Mouse (Mus musculus) v-Abl transformed pro-B cells (cell line): ENCODE data around the gene Paqr5.

Experiments used
- in situ Hi-C, 2 experiments: fragments of 400-800 bp; cut with MboI; formaldehyde crosslinking; loops; one replicate each; pipeline ENCODE4 v1.15.1; 2025; ENCODE audit not compliant: unreplicated experiment in 2 of 2

The Paqr5 gene

DNA sequence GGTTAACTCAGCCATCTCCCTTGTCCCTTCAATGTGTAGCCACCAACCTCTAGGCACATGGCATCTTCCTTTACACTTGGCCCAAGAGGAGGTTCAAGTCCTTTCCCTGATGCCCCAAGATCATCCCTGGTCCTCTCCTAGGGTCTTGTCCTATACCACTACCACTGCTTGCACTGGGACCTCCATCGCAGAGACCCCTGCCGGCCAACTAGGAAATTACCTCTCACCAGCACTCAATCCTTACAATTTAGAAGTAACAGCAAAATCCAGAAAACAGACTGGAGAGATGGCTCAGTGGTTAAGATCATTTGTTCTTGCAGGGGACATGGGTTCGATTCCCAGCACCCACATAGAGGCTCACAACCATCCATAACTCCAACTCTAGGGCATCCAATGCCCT is 11.2 kb downstream of the Paqr5 start:
- in situ Hi-C loops, result no loop called here

DNA sequence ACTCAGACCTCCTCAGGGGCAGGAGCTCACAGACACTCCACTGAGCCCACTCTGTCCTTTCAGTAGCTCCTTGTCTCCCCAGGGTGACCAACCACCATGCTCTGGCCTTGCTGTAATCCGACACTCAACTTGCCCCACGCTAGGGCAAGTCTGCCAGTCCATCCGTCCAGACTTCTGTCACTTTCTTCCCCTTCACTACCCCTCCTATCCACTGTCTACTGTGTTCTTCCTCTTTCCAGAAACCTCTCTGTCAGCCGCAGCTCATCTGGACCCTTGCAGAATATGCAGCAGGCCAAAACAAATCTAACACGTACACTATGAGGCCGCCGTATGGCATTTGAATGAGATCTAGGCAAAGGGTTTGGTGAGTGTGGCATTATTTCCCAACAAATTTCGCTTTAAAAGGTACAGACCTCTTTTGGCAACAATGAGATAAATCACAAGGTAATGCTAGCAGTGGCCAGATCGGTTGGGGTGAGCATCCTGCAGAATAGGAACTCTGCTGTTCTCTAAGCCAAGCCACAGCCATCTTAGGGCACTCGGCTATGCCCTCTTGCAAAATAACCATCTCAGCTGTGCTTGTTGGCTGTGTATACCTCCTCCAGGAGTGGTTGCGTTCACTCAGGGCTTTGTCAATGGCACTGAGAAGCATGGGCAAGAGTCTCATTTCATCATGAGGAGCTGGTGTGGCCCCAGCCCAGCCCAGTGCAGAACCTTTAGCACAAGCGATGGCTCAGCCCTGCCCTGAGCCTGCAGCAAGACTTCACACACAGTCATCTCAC is 13.1 kb downstream of the Paqr5 start:
- in situ Hi-C loops, result no loop called here

DNA sequence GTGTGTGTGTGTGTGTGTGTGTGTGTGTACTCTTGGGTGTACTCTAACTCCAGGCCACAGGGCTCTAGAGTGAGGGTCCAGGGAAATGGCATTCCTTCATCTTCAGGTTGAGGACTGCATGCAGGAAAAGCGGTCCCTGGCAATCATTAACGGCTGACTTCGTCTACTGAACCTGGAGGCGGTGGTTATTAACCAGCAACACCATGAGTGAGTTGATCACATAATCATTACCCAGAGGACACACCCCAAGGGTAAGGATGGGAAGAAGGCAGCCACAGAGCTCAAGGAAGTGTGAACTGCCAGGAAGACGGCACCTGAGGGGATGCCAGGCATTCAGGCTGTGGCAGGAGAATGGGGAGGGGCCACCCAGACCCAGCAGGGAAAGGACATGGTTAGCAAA is 18.3 kb downstream of the Paqr5 start:
- in situ Hi-C loops, result no loop called here

DNA sequence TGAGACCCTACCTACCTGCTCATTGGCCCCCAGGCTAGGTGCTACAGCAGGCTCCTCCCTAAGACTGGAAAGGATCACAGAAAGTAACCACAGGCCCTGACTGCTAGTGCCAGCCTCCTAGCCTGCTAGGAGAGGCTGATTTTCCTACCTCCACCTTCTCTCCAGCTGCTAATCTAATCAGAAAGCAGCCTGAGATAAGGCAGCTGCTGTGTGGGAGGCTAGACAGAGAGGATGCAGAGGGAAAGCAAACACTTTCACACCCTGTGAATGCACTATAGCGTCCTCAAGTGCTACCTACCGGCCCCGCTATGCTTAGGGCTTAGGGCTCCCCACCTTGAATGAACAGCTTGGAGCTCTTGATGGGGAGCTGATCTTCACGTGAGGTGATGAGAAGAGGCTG is 19.6 kb downstream of the Paqr5 start:
- in situ Hi-C loops, result no loop called here

GRCm38 (mm10) chr9:62003611-62004010 is 23.0 kb downstream of the Paqr5 start:
- in situ Hi-C loops, result no loop called here

DNA sequence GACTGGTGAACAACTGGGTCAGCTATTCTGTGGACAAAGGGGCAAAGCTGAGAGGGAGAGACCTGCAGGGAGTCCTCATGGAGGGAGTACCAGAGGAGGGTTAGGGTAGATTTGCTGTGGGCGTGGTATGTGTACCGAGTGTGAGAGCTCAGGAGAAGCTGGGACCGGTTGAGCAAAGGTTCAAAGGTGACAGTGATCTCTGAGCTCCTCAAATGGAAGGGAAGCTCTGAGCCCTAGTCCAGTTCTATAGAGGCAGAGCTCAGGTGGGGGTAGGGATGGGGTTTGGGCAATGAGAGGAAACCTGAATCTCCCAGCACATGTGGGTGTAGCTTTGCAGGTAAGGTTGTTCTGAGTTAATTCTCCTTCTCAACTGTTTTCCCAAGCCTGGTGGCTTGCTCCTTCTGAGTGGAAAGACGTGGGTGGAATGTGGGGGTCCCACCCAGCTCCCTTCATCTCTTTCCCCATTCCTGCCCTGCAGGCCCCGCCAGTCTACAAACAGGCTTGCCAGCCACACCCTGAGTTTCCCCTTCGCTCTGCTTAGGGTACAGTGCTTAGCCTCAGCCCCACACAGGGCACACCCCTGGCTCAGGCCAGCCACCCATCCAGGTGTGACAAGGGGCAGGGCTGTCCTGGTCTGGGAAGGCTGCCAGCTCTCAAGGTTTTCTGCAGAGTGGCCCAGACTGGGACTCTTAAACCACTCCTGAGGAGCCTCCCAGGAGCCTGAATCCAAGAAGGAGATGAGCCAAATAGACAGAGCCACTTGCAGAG is 26.8 kb downstream of the Paqr5 start:
- in situ Hi-C loops, result no loop called here

DNA sequence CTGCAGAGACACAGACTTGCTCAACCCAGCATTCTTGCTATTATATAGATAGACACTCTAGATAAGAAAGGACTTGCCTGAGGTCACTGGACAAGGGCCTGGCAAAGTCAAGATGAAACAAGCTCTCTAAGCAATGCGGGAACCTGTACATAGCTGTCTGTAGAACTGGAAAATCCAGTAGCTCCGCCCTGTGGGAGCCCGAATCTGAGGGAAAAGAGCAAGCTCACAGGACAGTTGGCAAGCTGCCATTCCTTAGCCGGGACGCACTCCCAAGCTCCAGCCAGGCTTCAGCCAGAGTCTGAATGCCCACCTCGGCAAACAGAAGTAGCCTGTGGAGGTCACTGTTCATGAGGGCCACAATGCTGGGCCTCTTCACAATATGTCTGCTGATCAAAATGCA is 28.8 kb downstream of the Paqr5 start:
- in situ Hi-C loops, result no loop called here

DNA sequence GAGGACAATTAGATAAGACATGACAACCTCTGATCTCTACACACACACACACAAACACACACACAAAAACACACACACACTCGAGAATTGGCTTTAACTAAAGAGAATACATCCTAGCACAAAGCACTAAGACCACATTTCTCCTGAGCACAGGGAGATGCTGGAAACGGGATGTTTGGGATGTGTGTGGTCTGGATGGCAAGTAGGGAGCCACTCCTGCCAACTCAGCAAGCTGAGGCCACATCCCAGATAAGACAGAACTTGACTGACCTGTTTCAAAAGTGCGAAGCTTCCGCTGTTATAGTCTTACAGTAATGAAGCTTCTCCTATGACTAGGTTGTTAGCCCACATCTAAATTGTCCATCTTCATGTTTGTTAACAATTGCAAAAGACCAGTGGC is 35.5 kb downstream of the Paqr5 start:
- in situ Hi-C loops, result no loop called here

DNA sequence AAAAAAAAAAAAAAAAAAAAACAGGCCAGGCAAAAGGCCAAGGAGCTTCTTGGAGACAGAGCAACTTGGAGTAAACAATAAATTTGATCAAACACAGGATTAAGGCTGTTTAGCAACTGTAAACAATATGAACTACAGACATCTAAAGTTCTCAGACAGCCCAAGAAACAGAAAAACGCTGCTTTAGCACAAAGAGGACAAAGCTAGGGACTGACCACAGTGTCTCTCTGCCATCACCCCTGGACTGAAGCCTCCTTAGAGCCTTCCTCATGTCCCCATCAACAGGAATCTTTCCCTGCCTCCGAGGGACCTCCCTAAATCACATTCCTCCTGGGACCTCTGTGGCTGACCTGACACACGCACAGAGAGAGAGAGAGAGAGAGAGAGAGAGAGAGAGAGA is 35.9 kb downstream of the Paqr5 start:
- in situ Hi-C loops, result no loop called here

GRCm38 (mm10) chr9:61986055-61986454 is 40.6 kb downstream of the Paqr5 start:
- in situ Hi-C loops, result loop anchor here (5.0 to 10.0 kb wide), 4 partner anchors 39 to 1741 kb away; partner anchors contain the start of gene Kif23 (in 1 of the 2)

DNA sequence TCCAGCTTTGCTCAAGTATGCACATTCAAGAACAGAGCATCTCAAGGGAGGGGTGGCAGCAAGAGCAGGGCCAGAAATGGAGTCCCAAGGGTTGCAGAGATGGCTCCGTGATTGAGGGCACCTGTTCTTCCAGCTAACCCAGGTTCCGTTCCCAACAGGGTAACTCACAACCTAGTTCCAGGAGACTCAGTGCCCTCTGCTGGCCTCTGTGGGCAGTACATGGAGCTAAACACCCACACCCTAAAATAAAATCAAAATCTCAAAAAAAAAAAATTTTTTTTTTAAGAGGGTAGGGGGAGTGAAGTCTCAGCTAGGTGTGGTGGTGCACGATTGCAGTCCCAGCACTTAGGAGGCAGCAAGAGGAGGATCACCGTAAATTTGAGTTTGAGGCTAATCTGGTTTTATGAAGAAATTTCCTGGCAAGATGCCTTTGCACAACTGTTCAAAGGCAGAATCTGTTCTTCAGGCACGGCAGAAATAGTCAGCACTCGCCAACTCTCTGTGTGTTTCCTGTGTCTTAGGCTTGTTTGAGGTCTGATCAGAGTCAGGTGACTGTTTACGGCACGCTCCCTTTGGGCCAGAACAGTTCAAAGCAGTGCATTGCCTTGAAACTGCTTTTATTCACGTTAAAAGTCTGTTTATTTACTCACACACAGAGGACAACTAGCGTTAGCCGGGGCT is 41.3 kb downstream of the Paqr5 start:
- in situ Hi-C loops, result loop anchor here (5.0 to 10.0 kb wide), 4 partner anchors 38 to 1741 kb away; partner anchors contain the start of gene Kif23 (in 1 of the 2)

GRCm38 (mm10) chr9:61982940-61983620 is 43.6 kb downstream of the Paqr5 start:
- in situ Hi-C loops, result loop anchor here in 1 of 2 experiments (10.0 kb wide), 2 partner anchors 78 to 1738 kb away; no protein-coding TSS in a partner anchor

DNA sequence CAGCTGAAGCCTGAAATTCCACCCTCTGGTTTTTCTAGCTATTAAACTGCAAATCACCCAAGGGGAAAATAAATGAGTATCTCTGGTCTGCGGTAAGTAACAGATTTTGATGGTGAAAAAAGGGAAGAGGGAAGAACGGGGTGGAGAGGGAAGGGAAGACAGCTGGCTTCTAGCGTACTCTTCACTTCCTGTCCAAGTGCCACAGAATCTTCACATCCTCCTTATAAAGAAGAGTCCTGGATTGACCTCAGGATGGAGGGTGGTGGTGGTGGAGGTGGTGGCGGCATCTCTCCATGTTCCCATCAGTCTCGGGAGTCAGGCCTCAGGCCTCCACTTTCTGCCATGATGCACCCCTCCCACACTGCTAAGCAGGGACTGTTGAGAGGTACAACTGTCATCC is 44.8 kb downstream of the Paqr5 start:
- in situ Hi-C loops, result loop anchor here in 1 of 2 experiments (10.0 kb wide), 2 partner anchors 77 to 1737 kb away; no protein-coding TSS in a partner anchor

DNA sequence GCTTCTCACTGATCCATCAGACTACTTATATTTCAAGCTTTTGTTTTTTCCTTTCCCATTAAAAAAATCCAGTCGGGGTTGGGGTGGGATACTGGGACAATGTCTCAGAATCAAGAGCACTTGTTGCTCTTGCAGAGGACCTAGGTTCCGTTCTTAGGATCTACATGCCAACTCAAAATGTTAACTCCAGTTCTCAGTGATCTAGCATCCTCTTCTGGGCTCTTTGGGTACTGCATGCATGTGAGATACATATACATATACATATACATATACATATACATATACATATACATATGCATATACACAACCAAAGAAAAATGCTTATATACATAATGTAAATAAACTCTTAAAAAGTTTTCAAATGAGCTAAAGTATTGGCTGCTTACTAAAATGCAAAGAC is 46.7 kb downstream of the Paqr5 start:
- in situ Hi-C loops, result loop anchor here in 1 of 2 experiments (10.0 kb wide), 2 partner anchors 75 to 1735 kb away; no protein-coding TSS in a partner anchor

- in situ Hi-C loops, result no loop called here
Measured at GRCm38 (mm10) chr9:61977258-61977945, 49.3 kb downstream of the Paqr5 start.

DNA sequence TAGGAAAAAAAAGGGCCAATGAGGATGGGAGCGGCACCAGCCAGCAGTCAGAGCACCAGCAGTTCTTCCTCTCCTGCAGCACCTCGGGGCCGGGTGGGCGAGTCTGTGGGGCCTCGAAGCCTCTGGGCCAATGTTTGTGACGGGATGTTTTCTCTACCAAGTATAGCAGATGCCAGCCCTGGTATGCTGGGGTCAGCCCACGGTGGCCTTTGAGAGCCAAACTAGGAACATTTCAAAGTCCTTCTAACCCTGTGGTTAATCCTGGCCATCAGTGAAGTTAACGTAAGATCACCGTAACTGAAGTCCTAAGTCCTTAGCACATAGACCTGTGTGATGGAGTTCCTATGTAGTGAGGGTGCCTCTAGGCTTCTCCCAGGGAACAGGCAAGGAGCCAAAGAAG is 54.6 kb downstream of the Paqr5 start:
- in situ Hi-C loops, result no loop called here

- in situ Hi-C loops, result no loop called here
Measured at GRCm38 (mm10) chr9:61971045-61971444, 55.6 kb downstream of the Paqr5 start.

DNA sequence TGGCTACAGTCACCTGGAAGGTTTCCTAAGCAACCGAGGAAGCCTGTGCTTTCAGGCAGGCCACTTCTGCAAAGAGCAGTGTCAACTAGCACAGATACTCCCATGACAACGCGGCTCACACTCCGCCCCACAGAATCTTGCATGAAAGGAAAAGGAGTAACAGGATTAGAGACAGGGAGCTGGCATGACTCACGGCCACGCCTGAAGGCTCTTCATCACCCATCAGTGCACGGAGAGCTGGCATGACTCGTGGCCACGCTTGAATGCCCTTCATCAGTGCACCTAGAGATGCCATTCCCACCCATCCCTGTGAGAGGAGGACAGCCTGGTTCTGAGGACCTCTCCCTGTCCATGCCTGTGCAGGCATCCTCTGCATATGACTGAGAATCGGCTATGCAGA is 59.3 kb downstream of the Paqr5 start:
- in situ Hi-C loops, result no loop called here

- in situ Hi-C loops, result no loop called here
Measured at GRCm38 (mm10) chr9:61965987-61966386, 60.7 kb downstream of the Paqr5 start.

- in situ Hi-C loops, result no loop called here
Measured at GRCm38 (mm10) chr9:61965411-61965930, 61.2 kb downstream of the Paqr5 start.
